Mouse (Mus musculus) embryo, embryonic 11 days (tissue): ENCODE results near the gene Gpr35.

ENCODE experiments used
- DNase-seq: peaks from one replicate; pipeline ENCODE4 v3.0.0-alpha.2; 2015

Gene Gpr35

GRCm38 (mm10) chr1:92984999-92985398 is 34.3 kb downstream of the Gpr35 start:
- no peak for DNase-seq

- DNase-seq = no peak
Observed at GRCm38 (mm10) chr1:92988894-92989293, 38.2 kb downstream of the Gpr35 start.

- DNase-seq = no peak
Observed at GRCm38 (mm10) chr1:92989891-92990290, 39.2 kb downstream of the Gpr35 start.

- no peak for DNase-seq
Observed at GRCm38 (mm10) chr1:92992214-92992855, 41.7 kb downstream of the Gpr35 start.

- no peak for DNase-seq
Observed at GRCm38 (mm10) chr1:92992880-92993279, 42.2 kb downstream of the Gpr35 start.

DNA sequence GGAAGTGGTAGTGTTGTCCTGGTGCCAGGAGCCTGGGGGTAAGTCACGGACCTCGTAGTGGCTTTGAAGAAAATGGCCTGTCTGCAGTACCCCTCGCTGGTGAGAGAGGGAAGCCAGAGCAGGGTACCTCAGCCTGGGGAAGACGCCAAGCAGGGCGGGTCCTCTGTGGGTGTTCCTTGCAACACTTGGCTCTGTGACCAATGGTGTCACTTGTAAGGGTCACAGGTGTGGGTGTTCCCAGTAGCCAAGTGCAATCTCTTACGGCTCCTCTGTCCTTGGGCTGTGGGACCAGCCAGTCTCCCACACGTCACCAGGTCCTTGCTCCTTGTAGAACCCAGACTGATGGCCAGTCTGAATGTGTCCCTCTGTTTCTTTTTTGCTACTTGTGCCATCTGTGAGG is 55.4 kb downstream of the Gpr35 start, which contains the start of gene Aqp12:
Aqp12 (plus strand) TSS at position 274 of the 400 bp plus-strand sequence.
- no peak for DNase-seq

GRCm38 (mm10) chr1:93009196-93009595 is 58.5 kb downstream of the Gpr35 start:
- no peak for DNase-seq

- DNase-seq = peak; percentile 43
Observed at GRCm38 (mm10) chr1:93010731-93011130, 60.1 kb downstream of the Gpr35 start.

DNA sequence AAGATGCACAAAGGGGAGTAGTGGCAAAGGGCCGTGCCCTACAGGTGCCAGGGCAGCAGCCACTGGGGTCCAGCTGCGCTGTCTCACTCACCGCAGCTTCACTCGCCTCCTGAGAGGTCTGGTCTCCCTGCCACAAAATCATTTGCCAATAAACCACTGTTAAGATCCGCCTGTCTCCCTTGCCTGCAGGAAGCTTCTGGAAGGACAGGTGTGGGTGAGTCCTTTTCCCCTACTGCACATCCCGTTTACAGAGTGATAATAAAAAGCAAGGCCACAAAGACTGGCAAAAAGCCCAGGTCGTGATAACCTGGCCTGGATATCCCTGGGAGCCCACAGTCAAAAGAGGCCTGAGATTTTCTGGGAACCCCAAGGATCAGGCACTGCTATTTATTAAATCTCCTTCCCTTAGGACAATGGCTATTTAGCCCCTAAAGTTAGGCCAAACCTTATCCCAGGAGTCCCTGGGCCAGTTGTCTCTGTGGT is 61.5 kb downstream of the Gpr35 start:
- DNase-seq = no peak

GRCm38 (mm10) chr1:93013367-93013766 is 62.7 kb downstream of the Gpr35 start:
- no peak for DNase-seq

GRCm38 (mm10) chr1:93014460-93014859 is 63.8 kb downstream of the Gpr35 start:
- peak; percentile 72 for DNase-seq

GRCm38 (mm10) chr1:93015136-93015535 is 64.5 kb downstream of the Gpr35 start:
- no peak for DNase-seq

- no peak for DNase-seq
Observed at GRCm38 (mm10) chr1:93018716-93019115, 68.1 kb downstream of the Gpr35 start.

DNA sequence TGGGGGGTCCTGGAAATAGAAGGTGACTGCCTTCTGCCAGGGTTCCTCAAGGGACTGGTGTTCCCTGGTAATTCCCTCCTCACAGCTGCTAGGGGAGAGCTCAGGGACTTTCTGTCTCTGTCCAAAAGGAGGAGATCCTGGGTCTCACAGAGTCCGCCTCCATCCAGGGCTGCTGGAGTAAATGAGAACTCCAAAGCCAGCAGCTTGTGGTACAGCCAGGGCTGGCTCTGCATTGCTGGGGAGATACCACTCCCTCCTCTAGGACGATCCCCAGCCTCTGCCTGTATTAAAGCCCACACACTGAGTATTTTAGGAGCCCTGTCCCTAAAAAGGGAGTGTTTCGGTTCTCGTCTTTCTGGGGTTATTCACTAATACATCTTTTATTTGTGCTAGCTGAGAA is 69.9 kb downstream of the Gpr35 start:
- DNase-seq = no peak

- DNase-seq = no peak
Observed at GRCm38 (mm10) chr1:93026600-93026999, 75.9 kb downstream of the Gpr35 start.

DNA sequence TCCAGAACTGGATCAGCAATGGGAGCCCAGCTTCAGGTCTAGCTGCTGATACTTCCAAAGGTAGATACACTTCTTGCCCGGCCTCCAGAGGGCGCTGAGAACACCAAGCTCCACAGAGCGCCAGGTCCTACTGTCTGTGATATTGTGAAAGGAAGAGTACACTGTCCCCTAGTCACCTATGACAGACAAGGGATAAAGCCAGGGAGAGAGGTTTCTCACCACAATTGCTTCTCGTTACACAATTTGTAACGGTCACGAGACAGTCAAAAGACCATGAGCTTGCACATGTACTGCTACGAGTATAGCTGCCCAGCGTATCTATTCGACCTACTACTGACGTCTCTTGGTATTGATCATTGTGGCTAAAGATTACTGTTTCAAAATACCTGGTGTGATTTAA is 78.7 kb downstream of the Gpr35 start:
- no peak for DNase-seq

DNA sequence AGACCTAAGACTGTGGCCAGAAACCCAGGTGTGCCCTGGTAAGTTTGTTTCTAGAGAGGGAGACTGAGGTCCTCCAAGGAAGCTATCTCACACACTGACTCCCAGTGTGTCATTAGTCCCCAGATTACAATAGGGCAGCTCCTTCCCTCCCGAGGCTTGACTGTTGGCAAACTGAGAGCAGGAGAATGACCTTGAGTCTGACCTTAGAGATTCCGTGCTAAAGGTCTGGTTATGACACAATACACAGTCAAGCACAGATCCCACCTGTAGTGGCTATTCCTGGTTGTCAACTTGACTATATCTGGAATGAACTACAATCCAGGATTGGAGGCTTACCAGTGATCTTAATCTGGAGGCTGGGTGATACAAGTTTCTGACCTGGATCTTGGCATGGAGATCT is 79.4 kb downstream of the Gpr35 start:
- no peak for DNase-seq

- no peak for DNase-seq
Observed at GRCm38 (mm10) chr1:93031199-93031598, 80.5 kb downstream of the Gpr35 start.

DNA sequence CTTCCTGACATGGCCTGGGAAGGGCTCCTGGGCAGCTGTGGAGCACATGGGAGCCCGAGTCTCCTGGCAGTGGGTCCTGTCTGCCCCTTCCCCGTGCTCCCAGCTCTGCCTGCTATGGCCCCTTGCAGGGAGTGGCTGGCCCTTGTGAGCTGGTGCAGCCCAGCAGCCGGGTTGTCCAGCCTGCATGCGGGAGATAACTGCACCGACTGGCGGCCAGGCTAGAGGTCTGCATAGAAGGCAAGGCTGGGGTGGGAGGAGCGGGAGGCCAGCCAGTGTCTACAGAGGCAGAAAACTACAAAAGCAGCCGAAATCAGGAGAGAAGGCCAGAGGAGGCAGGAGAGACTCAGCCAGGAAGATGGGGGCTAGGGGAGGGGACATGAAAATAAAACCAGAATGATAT is 83.3 kb downstream of the Gpr35 start:
- DNase-seq = peak; percentile 25

- DNase-seq = no peak
Observed at GRCm38 (mm10) chr1:93035981-93036380, 85.3 kb downstream of the Gpr35 start.
